Mouse (Mus musculus) lung, postnatal 0 days (tissue): Measurements from ENCODE around the gene Vgll4. TPM values are rescaled to one million over a fixed set of nuclear protein-coding genes. Genes with fewer than 3 reads are reported as not detected.

Source experiments
- ATAC-seq: fragments of 200-750 bp; cut with Nextera tagmentation; 2 replicates; pipeline ENCODE4 v1.8.0; 2017; ENCODE audit warnings: moderate library complexity
- DNase-seq: peaks from one replicate; pipeline ENCODE4 v3.0.0-alpha.2; 2016; ENCODE audit warnings: low spot score
- H3K27ac ChIP-seq: fragments of 300-500 bp; sonication (generic); 2 replicates; pipeline ENCODE4 v1.5.1; 2014; ENCODE audit warnings: antibody characterized with exemption, mild to moderate bottlenecking, low read length, mixed read lengths
- H3K27me3 ChIP-seq: fragments of 300-500 bp; sonication (generic); replicated peaks from 2 replicates; pipeline ENCODE4 v1.6.1; 2014; ENCODE audit warnings: low read length, mixed read lengths; ENCODE audit not compliant: insufficient read depth
- H3K36me3 ChIP-seq: fragments of 300-500 bp; sonication (generic); 2 replicates; pipeline ENCODE4 v1.6.1; 2014; ENCODE audit warnings: low read length, mixed read lengths; ENCODE audit not compliant: insufficient read depth
- H3K4me1 ChIP-seq: fragments of 300-500 bp; sonication (generic); 2 replicates; pipeline ENCODE4 v1.6.1; 2014; ENCODE audit warnings: antibody characterized with exemption, low read depth, low read length, mixed read lengths; ENCODE audit not compliant: insufficient read depth
- H3K4me2 ChIP-seq: fragments of 300-500 bp; sonication (generic); replicated peaks from 2 replicates; pipeline ENCODE4 v1.6.1; 2014; ENCODE audit warnings: low read depth, mild to moderate bottlenecking, low read length, moderate library complexity, mixed read lengths
- H3K4me3 ChIP-seq: fragments of 300-500 bp; sonication (generic); 2 replicates; pipeline ENCODE4 v1.5.1; 2014; ENCODE audit warnings: low read depth, low read length
- H3K9ac ChIP-seq: fragments of 300-500 bp; sonication (generic); replicated peaks from 2 replicates; pipeline ENCODE4 v1.6.1; 2014; ENCODE audit warnings: low read depth, mild to moderate bottlenecking
- H3K9me3 ChIP-seq: fragments of 300-500 bp; sonication (generic); 2 replicates; pipeline ENCODE4 v1.6.1; 2016; ENCODE audit warnings: low read length, mixed read lengths
- CTCF ChIP-seq: IDR thresholded peaks from 2 replicates; pipeline ENCODE4 v1.5.1; 2016; ENCODE audit warnings: antibody characterized with exemption, mild to moderate bottlenecking
- EP300 ChIP-seq: IDR thresholded peaks from 2 replicates; pipeline ENCODE4 v1.6.1; 2016; ENCODE audit warnings: antibody characterized with exemption, mild to moderate bottlenecking, control low read depth
- WGBS: fragments of 180-500 bp; shearing (Covaris S2); extraction: QIAGEN DNeasy Blood & Tissue Kit; methylation state at CpG from one replicate; pipeline ENCODE4 v1.1.7; 2014; 5-methylcytosine and 5-hydroxymethylcytosine counted together
- polyA plus RNA-seq: library from polyadenylated mRNA; unstranded; fragments of >200 nt; fragmentation: Nextera tagmentation; extraction: Ambion mirVana; gene quantifications from 2 replicates; pipeline ENCODE4 v1.2.1, GENCODE M21; 2015

Gene Vgll4
- polyA plus RNA-seq, 1 experiment from 2014 or later: 104 TPM

DNA sequence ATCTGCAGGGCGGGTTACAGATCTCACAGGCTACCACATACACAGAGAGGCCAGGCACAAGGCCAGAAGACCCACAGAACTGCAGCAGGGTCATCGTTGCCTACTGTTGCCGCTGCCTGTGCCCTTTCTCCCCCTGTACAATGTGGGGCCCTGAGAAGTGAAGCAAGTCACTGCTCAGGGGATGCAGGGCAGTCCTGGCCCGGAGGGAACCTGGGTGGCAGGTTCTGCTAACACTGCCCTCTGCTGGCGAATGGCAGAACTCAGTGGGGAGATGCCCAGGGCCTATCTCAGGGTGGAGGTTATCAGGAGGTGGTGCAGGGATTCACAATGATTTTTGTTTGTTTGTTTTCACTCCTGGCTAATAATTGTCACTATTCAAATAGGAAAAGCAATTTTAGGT is 37.9 kb upstream of the Vgll4 start:
- Histone ChIP-seq H3K9me3 (no peaks in the 10 kb centered on the region), H3K4me3 (no peak overlapping the region), H3K36me3 (peaks cover 19% of the 10 kb centered on the region; the same call in 1 of the 2 replicates), H3K4me1 (no peaks in the 10 kb centered on the region), H3K27ac (no peak overlapping the region), H3K9ac (no peak overlapping the region), H3K27me3 (no peaks in the 10 kb centered on the region), H3K4me2 (no peak overlapping the region)
- DNase-seq: peak; percentile 71
- WGBS: 32% methylated on average over 5 of the region's 5 CpGs
- ATAC-seq: peak; percentile 72
- TF ChIP-seq EP300 (no peak), CTCF (peak; percentile 96)

DNA sequence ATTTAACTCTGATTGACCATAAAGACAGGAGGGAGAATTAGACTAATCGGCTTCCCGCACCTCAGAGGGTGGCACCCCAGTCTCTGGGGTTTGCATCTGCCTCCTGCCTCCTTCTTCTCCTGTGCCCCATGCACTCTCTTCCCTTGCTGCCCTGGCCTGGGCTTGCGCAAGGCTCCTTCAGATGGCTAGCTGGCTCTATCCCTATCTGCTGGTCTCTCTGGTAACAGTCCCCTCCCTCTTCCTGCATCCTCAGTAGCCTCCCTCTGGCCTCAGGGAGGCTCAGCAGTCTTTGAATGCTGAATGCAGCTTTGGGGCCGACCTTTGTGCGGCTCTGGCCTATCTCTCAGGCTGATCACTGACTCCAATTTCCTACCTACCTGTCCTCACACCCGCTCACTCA is 37.2 kb upstream of the Vgll4 start:
- no peak overlapping the region for H3K4me3 ChIP-seq
- no peak for TF ChIP-seq EP300
- TF ChIP-seq CTCF: no peak
- peaks cover 19% of the 10 kb centered on the region; the same call in 1 of the 2 replicates for H3K36me3 ChIP-seq
- H3K9me3 ChIP-seq: no peaks in the 10 kb centered on the region
- no peaks in the 10 kb centered on the region for H3K4me1 ChIP-seq
- H3K27ac ChIP-seq: no peak overlapping the region
- no peak overlapping the region for H3K4me2 ChIP-seq
- DNase-seq (peak; percentile 13), ATAC-seq (0 out of 2 replicates have a peak, but pooled peaks have one; percentile 35)
- no peak overlapping the region for H3K9ac ChIP-seq
- H3K27me3 ChIP-seq: no peaks in the 10 kb centered on the region
- WGBS: 73% methylated on average over 6 of the region's 6 CpGs

DNA sequence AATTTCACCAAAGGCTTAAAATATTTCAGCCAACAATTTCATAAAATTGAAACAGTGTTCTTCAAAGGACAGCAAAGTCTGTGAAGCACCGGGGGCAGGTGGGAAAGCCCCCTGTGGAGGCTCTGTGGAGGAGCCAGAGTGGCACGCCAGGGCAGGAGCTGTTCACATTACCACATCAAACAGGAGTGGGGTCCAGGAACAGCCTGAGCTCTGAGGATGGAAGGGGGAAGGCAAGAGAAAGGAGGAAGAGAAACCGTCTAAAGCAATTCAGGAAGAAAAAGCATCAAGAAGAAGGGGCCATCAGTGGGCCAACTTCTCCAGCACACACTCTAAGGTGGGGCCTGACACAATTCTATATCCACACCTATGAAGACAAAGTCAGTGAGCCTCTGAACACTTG is 36.3 kb upstream of the Vgll4 start:
- no peaks in the 10 kb centered on the region for H3K27me3 ChIP-seq
- WGBS: 59% methylated on average over 3 of the region's 3 CpGs
- H3K36me3 ChIP-seq: peaks cover 14% of the 10 kb centered on the region; the same call in 1 of the 2 replicates
- H3K9ac ChIP-seq: no peak overlapping the region
- H3K4me3 ChIP-seq: no peak overlapping the region
- no peak for ATAC-seq
- no peak overlapping the region for H3K4me2 ChIP-seq
- DNase-seq: no peak
- TF ChIP-seq EP300 (no peak), CTCF (no peak)
- no peak overlapping the region for H3K27ac ChIP-seq
- no peaks in the 10 kb centered on the region for H3K9me3 ChIP-seq
- no peaks in the 10 kb centered on the region for H3K4me1 ChIP-seq

DNA sequence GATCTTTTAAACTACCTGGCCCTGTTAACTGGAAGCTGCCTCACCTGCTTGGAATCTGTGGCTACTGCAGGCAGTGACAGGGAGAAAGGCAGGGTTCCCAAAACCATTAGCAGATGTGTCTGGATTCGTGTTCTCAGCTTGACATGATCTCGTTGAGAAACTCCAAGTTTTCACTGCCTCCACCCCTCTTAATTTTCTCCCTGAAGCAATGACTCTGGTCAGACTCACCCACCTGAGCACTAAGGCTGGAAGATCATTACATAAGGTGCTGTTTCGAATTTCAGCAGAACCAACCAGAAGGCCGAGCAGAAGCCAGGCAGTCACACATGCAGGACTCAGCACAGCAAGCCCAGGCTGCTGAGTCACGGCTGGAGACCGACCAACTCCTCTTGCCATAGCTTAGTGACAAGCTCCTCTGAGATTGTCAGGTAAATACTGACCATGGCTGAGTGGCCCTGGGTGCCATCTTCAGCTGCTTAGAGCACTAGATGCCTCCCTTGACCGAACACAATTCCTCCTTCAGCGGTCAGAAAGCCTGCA is 35.6 kb upstream of the Vgll4 start:
- TF ChIP-seq EP300: no peak
- TF ChIP-seq CTCF: no peak
- Histone ChIP-seq H3K4me3 (no peak overlapping the region), H3K27me3 (no peaks in the 10 kb centered on the region), H3K4me2 (no peak overlapping the region), H3K9me3 (no peaks in the 10 kb centered on the region), H3K4me1 (no peaks in the 10 kb centered on the region), H3K36me3 (peaks cover 9% of the 10 kb centered on the region; the same call in 1 of the 2 replicates), H3K27ac (no peak overlapping the region), H3K9ac (no peak overlapping the region)
- 86% methylated on average over 8 of the region's 8 CpGs for WGBS
- DNase-seq (no peak), ATAC-seq (no peak)

DNA sequence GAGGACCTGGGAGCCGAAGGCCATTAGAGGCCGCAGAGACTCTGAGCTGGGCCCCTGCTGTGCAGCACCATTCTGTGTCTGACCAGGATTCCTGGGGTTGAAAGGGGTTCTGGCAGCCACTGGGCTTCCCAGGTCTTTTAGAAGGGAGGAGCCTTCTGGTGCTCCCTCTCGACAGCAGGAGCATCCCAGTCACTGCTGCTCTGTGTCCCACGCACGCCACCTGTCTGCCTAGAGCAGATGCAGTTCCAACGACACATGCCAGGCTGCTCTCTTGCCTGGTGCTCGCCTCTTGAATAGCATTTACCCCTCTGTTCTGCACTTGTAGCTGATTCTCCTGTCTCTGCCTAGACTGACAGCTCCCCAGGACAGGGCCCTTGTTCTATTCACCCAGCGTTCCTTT is 34.8 kb upstream of the Vgll4 start:
- no peak overlapping the region for H3K4me2 ChIP-seq
- H3K27me3 ChIP-seq: no peaks in the 10 kb centered on the region
- no peak for ATAC-seq
- no peak overlapping the region for H3K9ac ChIP-seq
- DNase-seq: no peak
- no peak overlapping the region for H3K4me3 ChIP-seq
- no peak for TF ChIP-seq CTCF
- no peak overlapping the region for H3K27ac ChIP-seq
- 89% methylated on average over 8 of the region's 8 CpGs for WGBS
- H3K4me1 ChIP-seq: no peaks in the 10 kb centered on the region
- no peaks in the 10 kb centered on the region for H3K9me3 ChIP-seq
- peaks cover 9% of the 10 kb centered on the region; the same call in 1 of the 2 replicates for H3K36me3 ChIP-seq

DNA sequence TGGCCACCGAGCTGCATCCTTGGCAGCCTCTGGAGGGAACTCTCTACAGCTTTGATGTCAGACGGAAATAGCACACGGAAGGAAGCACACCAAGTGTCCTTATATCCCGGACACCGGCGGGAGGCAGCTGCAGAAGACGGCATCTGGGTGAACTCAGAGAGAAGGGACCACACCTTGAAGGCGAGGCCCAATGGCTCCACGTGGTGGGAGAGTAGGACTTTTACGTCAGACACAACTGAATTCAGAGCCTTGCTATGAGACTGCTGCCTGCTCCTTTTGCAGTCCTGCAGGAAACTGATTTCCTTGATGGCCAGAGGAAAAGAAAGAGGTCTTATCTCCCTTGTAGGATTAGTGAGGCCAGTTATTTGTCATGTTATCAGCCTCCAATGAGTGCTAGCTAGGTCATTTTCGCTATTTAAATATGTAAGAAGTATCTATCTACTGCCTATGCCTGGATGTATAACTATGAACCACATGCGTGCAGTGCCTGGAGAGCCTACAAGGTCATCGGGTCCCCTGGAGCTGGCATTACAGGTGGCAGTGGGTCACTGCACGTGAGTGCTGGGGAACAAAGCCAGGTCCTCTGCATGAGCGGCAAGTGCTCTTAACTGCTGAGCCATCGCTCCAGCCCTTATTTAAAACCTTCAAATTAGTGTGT is 28.7 kb upstream of the Vgll4 start:
- H3K4me3 ChIP-seq: no peak overlapping the region
- H3K27ac ChIP-seq: no peak overlapping the region
- H3K36me3 ChIP-seq: no peaks in the 10 kb centered on the region; the same call in 1 of the 2 replicates
- TF ChIP-seq EP300: no peak
- TF ChIP-seq CTCF: no peak
- DNase-seq (no peak), ATAC-seq (0 out of 2 replicates have a peak, but pooled peaks have one; percentile 21)
- no peak overlapping the region for H3K9ac ChIP-seq
- no peaks in the 10 kb centered on the region for H3K9me3 ChIP-seq
- H3K4me1 ChIP-seq: no peaks in the 10 kb centered on the region
- no peak overlapping the region for H3K4me2 ChIP-seq
- H3K27me3 ChIP-seq: no peaks in the 10 kb centered on the region
- WGBS: 43% methylated on average over 16 of the region's 16 CpGs
